Mouse (Mus musculus): Measurements from ENCODE around the gene Ezh1. TPM values are rescaled to one million over a fixed set of nuclear protein-coding genes. Genes with fewer than 3 reads are reported as not detected.

Ezh1 gene
- polyA plus RNA-seq, 1 experiment from 2014 or later: 18.6 TPM

DNA sequence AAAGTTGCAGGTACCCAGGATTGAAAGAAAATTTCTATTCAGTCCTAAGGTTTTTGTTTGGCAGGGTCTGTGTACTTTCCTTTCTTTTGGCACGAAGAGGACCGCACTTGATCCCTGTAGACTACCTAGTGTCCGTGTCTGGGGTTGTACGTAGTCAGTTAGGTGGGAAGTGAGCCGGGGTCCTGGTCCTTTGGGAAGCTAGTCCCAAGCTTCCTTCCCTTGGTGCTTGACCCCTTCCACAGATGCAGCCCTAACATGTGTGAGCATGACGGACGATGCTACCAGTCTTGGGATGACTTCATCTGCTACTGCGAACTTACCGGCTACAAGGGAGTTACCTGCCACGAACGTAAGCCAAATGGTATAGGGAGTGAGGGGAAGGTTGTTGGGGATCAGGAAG is 44.3 kb downstream of the Ezh1 start:
- no peak for DNase-seq (ENCODE audit: low spot score)
- Histone ChIP-seq H3K4me3 (replicated peaks; ENCODE audit: low read depth, low read length) (no peak overlapping the region), H3K4me2 (ENCODE audit: low read length) (no peak overlapping the region), H3K36me3 (ENCODE audit: insufficient read depth, low read length) (no peaks in the 10 kb centered on the region; the same call in 1 of the 2 replicates), H3K9ac (ENCODE audit: low read depth, low read length) (no peak overlapping the region), H3K27ac (no peak overlapping the region), H3K4me1 (replicated peaks; ENCODE audit: insufficient read depth, low read length) (no peaks in the 10 kb centered on the region), H3K27me3 (ENCODE audit: insufficient read depth, low read length) (no peaks in the 10 kb centered on the region), H3K9me3 (replicated peaks; ENCODE audit: low read length) (no peaks in the 10 kb centered on the region)
- 90% methylated on average over 11 of the region's 11 CpGs for WGBS
- ATAC-seq (replicated peaks; ENCODE audit: low FRiP score, low read depth): no peak
- TF ChIP-seq CTCF (IDR thresholded peaks at IDR 0.05; ENCODE audit: low read depth): no peak

DNA sequence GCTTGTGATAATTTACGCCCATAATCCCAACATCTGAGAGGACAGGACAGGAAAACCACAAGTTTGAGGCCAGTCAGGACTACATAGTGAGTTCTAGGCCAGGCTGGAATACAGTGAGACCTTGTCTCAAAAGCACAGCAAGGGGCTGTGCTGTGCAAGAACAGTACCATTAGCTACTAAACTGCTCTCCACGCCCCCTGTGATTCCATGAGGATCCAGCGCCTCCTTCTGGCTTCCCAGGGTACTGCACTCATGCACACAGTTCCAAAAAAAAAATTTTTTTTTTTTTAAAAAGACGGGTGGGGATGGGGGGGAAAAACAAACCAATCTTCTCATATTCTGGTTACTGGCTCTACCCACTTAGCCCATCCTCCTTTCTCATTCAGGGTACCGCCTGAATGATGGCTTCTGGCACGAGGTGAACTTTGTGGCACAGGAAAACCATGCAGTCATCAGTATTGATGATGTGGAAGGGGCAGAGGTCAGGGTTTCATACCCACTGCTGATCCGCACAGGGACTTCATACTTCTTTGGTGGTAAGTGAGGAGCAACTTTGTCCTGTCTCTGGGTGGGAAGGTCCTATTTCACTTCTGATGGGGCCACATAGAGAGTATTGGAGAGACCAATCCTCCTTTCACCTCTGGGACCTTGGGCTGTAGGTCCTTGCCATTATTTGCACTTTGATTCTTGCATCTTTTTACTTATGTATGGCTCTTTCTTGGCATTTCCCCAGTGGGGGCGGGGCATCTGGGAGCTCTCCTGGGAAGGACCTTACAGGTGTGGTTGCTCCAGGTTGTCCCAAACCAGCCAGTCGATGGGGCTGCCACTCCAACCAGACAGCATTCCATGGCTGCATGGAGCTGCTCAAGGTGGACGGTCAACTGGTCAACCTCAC is 45.2 kb downstream of the Ezh1 start:
- H3K36me3 ChIP-seq (ENCODE audit: insufficient read depth, low read length): no peaks in the 10 kb centered on the region; the same call in 1 of the 2 replicates
- 42% methylated on average over 10 of the region's 10 CpGs for WGBS
- no peak overlapping the region for H3K9ac ChIP-seq (ENCODE audit: low read depth, low read length)
- peak; percentile 86 for DNase-seq (ENCODE audit: low spot score)
- no peaks in the 10 kb centered on the region for H3K27me3 ChIP-seq (ENCODE audit: insufficient read depth, low read length)
- no peak overlapping the region for H3K4me2 ChIP-seq (ENCODE audit: low read length)
- H3K27ac ChIP-seq: no peak overlapping the region
- peak; percentile 88 for TF ChIP-seq CTCF (IDR thresholded peaks at IDR 0.05; ENCODE audit: low read depth)
- ATAC-seq (replicated peaks; ENCODE audit: low FRiP score, low read depth): no peak
- H3K4me3 ChIP-seq (replicated peaks; ENCODE audit: low read depth, low read length): no peak overlapping the region
- no peaks in the 10 kb centered on the region for H3K4me1 ChIP-seq (replicated peaks; ENCODE audit: insufficient read depth, low read length)
- no peaks in the 10 kb centered on the region for H3K9me3 ChIP-seq (replicated peaks; ENCODE audit: low read length)

DNA sequence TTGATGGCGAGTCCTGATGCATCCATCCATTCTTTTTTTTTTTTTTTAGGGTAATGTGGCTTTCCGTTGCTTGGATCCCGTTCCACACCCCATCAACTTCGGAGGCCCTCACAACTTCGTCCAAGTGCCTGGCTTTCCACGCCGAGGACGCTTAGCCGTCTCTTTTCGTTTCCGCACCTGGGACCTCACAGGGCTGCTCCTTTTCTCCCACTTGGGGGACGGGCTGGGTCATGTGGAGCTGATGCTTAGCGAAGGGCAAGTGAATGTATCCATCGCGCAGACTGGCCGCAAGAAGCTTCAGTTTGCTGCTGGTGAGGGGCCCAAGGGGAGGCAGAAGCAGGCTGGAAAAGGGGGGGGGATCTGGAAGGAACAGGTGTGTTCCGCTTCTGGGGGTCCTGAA is 46.0 kb downstream of the Ezh1 start:
- Histone ChIP-seq H3K36me3 (ENCODE audit: insufficient read depth, low read length) (no peaks in the 10 kb centered on the region; the same call in 1 of the 2 replicates), H3K4me1 (replicated peaks; ENCODE audit: insufficient read depth, low read length) (no peaks in the 10 kb centered on the region; the same call in 1 of the 2 replicates), H3K9ac (ENCODE audit: low read depth, low read length) (no peak overlapping the region), H3K27ac (no peak overlapping the region), H3K4me3 (replicated peaks; ENCODE audit: low read depth, low read length) (no peak overlapping the region), H3K27me3 (ENCODE audit: insufficient read depth, low read length) (no peaks in the 10 kb centered on the region), H3K4me2 (ENCODE audit: low read length) (no peak overlapping the region), H3K9me3 (replicated peaks; ENCODE audit: low read length) (no peaks in the 10 kb centered on the region)
- DNase-seq (ENCODE audit: low spot score): no peak
- no peak for TF ChIP-seq CTCF (IDR thresholded peaks at IDR 0.05; ENCODE audit: low read depth)
- ATAC-seq (replicated peaks; ENCODE audit: low FRiP score, low read depth): no peak
- 59% methylated on average over 17 of the region's 17 CpGs for WGBS

DNA sequence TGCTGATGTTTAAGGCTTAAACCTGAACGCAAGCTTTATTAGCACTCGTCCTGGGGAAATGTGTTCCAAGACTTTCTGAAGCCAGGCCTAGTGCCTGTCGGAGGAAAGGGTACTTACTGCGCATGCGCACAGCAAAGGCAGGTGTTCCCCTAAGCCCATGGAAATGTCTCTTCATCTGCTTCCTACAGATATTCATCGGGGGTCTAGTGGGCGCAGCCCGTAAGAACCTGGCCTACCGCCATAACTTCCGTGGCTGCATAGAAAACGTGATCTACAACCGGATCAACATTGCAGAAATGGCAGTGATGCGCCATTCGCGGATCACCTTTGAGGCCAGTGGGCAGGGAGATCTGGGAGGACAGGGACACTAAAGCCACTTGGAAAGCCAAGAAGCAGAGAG is 47.0 kb downstream of the Ezh1 start:
- Histone ChIP-seq H3K36me3 (ENCODE audit: insufficient read depth, low read length) (no peaks in the 10 kb centered on the region; the same call in 1 of the 2 replicates), H3K4me3 (replicated peaks; ENCODE audit: low read depth, low read length) (no peak overlapping the region), H3K9me3 (replicated peaks; ENCODE audit: low read length) (no peaks in the 10 kb centered on the region), H3K27ac (no peak overlapping the region), H3K4me1 (replicated peaks; ENCODE audit: insufficient read depth, low read length) (peaks cover 3% of the 10 kb centered on the region), H3K27me3 (ENCODE audit: insufficient read depth, low read length) (no peaks in the 10 kb centered on the region), H3K4me2 (ENCODE audit: low read length) (no peak overlapping the region), H3K9ac (ENCODE audit: low read depth, low read length) (no peak overlapping the region)
- ATAC-seq (replicated peaks; ENCODE audit: low FRiP score, low read depth) (no peak), DNase-seq (ENCODE audit: low spot score) (no peak)
- WGBS: 80% methylated on average over 15 of the region's 15 CpGs
- no peak for TF ChIP-seq CTCF (IDR thresholded peaks at IDR 0.05; ENCODE audit: low read depth)

DNA sequence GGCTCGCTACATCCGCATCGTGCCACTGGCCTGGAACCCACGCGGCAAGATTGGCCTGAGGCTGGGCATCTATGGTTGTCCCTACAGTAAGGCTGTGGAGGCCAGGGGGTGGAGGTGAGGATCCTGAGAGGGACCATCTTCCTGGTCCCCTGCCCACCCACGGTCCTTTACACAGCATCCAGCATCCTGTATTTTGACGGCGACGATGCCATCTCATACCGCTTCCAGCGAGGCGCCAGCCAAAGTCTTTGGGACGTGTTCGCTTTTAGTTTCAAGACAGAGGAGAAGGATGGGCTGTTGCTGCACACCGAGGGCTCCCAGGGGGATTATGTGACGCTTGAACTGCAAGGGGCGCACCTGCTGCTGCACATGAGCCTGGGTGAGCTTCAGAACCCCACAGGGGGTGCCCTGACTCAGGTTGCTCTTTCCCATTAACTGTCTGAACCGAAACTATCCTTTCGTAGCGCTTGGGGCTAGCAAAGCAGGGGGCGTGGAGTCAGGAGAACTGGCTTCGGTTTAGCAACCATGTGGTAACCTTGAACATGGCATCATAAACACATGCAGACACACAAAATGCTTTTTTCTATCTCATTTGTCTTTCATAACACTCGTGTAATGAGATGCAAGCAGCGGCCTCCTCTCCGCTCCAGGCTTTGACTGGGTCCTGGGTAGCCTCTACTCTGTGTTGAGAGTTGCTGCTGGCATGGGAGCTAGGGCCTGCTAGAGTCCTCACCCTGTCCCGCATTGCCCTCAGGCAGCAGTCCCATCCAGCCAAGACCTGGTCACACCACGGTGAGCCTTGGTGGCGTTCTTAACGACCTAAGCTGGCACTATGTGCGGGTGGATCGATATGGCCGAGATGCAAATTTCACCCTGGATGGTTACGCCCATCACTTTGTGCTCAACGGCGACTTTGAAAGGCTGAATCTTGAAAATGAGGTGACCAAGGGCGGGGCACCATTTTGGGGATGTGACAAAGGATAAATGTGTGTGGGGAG is 47.9 kb downstream of the Ezh1 start:
- no peak overlapping the region for H3K9ac ChIP-seq (ENCODE audit: low read depth, low read length)
- ATAC-seq (replicated peaks; ENCODE audit: low FRiP score, low read depth) (no peak), DNase-seq (ENCODE audit: low spot score) (no peak)
- 58% methylated on average over 36 of the region's 36 CpGs for WGBS
- H3K4me3 ChIP-seq (replicated peaks; ENCODE audit: low read depth, low read length): no peak overlapping the region
- H3K27ac ChIP-seq: no peak overlapping the region
- no peaks in the 10 kb centered on the region for H3K36me3 ChIP-seq (ENCODE audit: insufficient read depth, low read length)
- H3K4me2 ChIP-seq (ENCODE audit: low read length): no peak overlapping the region
- TF ChIP-seq CTCF (IDR thresholded peaks at IDR 0.05; ENCODE audit: low read depth): no peak
- H3K9me3 ChIP-seq (replicated peaks; ENCODE audit: low read length): no peaks in the 10 kb centered on the region
- H3K4me1 ChIP-seq (replicated peaks; ENCODE audit: insufficient read depth, low read length): peaks cover 9% of the 10 kb centered on the region
- H3K27me3 ChIP-seq (ENCODE audit: insufficient read depth, low read length): no peaks in the 10 kb centered on the region

Data from kidney, postnatal 0 days (tissue).